Mouse (Mus musculus) small intestine, adult 2 months (tissue): ENCODE measurements around the gene Ndufa1.

Experiments used
- CTCF ChIP-seq: fragments of 200-500 bp; IDR thresholded peaks from 2 replicates; pipeline ENCODE4 v1.5.1; 2012; ENCODE audit warnings: low read depth, mild to moderate bottlenecking, control low read depth, inconsistent platforms, low read length, moderate library complexity, mixed read lengths; ENCODE audit not compliant: insufficient replicate concordance, insufficient read length; ENCODE audit errors: extremely low read depth
- POLR2A ChIP-seq: fragments of 200-500 bp; IDR thresholded peaks from 2 replicates; pipeline ENCODE4 v1.6.1; 2012; ENCODE audit warnings: low read depth, mild to moderate bottlenecking, control low read depth, inconsistent platforms, low read length, moderate library complexity

- TF ChIP-seq CTCF (no peak), POLR2A (no peak)
Observed at GRCm38 (mm10) chrX:37161169-37161568, 29.8 kb downstream of the Ndufa1 start.
